Mouse (Mus musculus) erythroid progenitor cell, adult 5-6 weeks (primary cell): ENCODE results near the gene Hoxc9. TPM values are rescaled to one million over a fixed set of nuclear protein-coding genes. Genes with fewer than 3 reads are reported as not detected.

ENCODE experiments used
- total RNA-seq, 2 experiments: library from RNA; stranded (forward) in 1 of 2; stranded (reverse) in 1 of 2; fragments of 150-400 nt in 1 of 2; fragments of 186-747, 209-891 nt in 1 of 2; gene quantifications; 2 replicates each; pipeline versions ENCODE4 v1.2.3 to v1.2.4; 2015 to 2017; ENCODE audit warnings: low replicate concordance in 2 of 2

Hoxc9 gene
- total RNA-seq, 2 experiments from 2014 or later = not detected

Other genes starting within 250 kb of the Hoxc9 start
- gene Hoxc13, start 55.3 kb upstream of the Hoxc9 start, total RNA-seq (2015; ENCODE audit: low replicate concordance) = not detected in 2 replicates
- not detected in 2 replicates for gene Hoxc13, start 55.3 kb upstream of the Hoxc9 start, total RNA-seq (2017; ENCODE audit: low replicate concordance)
- gene Hoxc12, start 39.7 kb upstream of the Hoxc9 start, total RNA-seq (2015; ENCODE audit: low replicate concordance) = not detected in 2 replicates
- gene Hoxc12, start 39.7 kb upstream of the Hoxc9 start, total RNA-seq (2017; ENCODE audit: low replicate concordance) = not detected in 2 replicates
- not detected in 2 replicates for gene Hoxc11, start 22.0 kb upstream of the Hoxc9 start, total RNA-seq (2015; ENCODE audit: low replicate concordance)
- not detected in 2 replicates for gene Hoxc11, start 22.0 kb upstream of the Hoxc9 start, total RNA-seq (2017; ENCODE audit: low replicate concordance)
- not detected in 2 replicates for gene Hoxc10, start 9.6 kb upstream of the Hoxc9 start, total RNA-seq (2015; ENCODE audit: low replicate concordance)
- not detected in 2 replicates for gene Hoxc10, start 9.6 kb upstream of the Hoxc9 start, total RNA-seq (2017; ENCODE audit: low replicate concordance)
- gene Hoxc5, start 9.0 kb upstream of the Hoxc9 start, total RNA-seq (2015; ENCODE audit: low replicate concordance) = not detected in 2 replicates
- gene Hoxc5, start 9.0 kb upstream of the Hoxc9 start, total RNA-seq (2017; ENCODE audit: low replicate concordance) = not detected in 2 replicates
- gene Hoxc8, start 14.2 kb downstream of the Hoxc9 start, total RNA-seq (2015; ENCODE audit: low replicate concordance) = not detected in 2 replicates
- gene Hoxc8, start 14.2 kb downstream of the Hoxc9 start, total RNA-seq (2017; ENCODE audit: low replicate concordance) = not detected in 2 replicates
- gene Hoxc6, start 21.8 kb downstream of the Hoxc9 start, total RNA-seq (2015; ENCODE audit: low replicate concordance) = 1.1 TPM in 1 of 2 replicates, not detected in the other
- gene Hoxc6, start 21.8 kb downstream of the Hoxc9 start, total RNA-seq (2017; ENCODE audit: low replicate concordance) = not detected in 2 replicates
- gene Hoxc4, start 42.5 kb downstream of the Hoxc9 start, total RNA-seq (2015; ENCODE audit: low replicate concordance) = not detected in 2 replicates
- gene Hoxc4, start 42.5 kb downstream of the Hoxc9 start, total RNA-seq (2017; ENCODE audit: low replicate concordance) = not detected in 2 replicates
- gene Smug1, start 190.7 kb downstream of the Hoxc9 start, total RNA-seq (2015; ENCODE audit: low replicate concordance) = 3.6 TPM in 1 of 2 replicates, not detected in the other
- gene Smug1, start 190.7 kb downstream of the Hoxc9 start, total RNA-seq (2017; ENCODE audit: low replicate concordance) = 0.26 and 0.91 TPM in 2 replicates